Mouse (Mus musculus): ENCODE measurements around the gene Cts7. TPM values are rescaled to one million over a fixed set of nuclear protein-coding genes. Genes with fewer than 3 reads are reported as not detected.

Cts7 gene
- not detected in 2 replicates for polyA plus RNA-seq (2012; rRNA removed)

GRCm38 (mm10) chr13:61358097-61358496, at the start of gene Cts7:
Gene Cts7, minus strand, starts transcription at chr13:61358197.

Other genes starting within 250 kb of the Cts7 start
- gene Ctsr, start 193.9 kb downstream of the Cts7 start, polyA plus RNA-seq (2012; rRNA removed), result not detected in 2 replicates
- not detected in 2 replicates for gene Cts6, start 154.8 kb downstream of the Cts7 start, polyA plus RNA-seq (2012; rRNA removed)
- not detected in 2 replicates for gene Cts8, start 102.8 kb downstream of the Cts7 start, polyA plus RNA-seq (2012; rRNA removed)
- not detected in 2 replicates for gene Gm49398, start 69.4 kb downstream of the Cts7 start, polyA plus RNA-seq (2012; rRNA removed)
- gene Ctsm, start 183.6 kb upstream of the Cts7 start, polyA plus RNA-seq (2012; rRNA removed), result 0.10 TPM in 1 of 2 replicates, not detected in the other
- gene Gm49352, start 210.0 kb upstream of the Cts7 start, polyA plus RNA-seq (2012; rRNA removed), result not detected in 2 replicates
- 0.37 TPM in 1 of 2 replicates, not detected in the other for gene Cts3, start 211.9 kb upstream of the Cts7 start, polyA plus RNA-seq (2012; rRNA removed)